Mouse (Mus musculus): ENCODE measurements around the gene Stxbp1.

- TF ChIP-seq CTCF (IDR thresholded peaks at IDR 0.05) (no peak), EP300 (IDR thresholded peaks at IDR 0.05) (no peak)
These were observed 7.8 kb downstream of the Stxbp1 start for GRCm38 (mm10) chr2:32839261-32839660.
